Mouse (Mus musculus) Muller cell, postnatal 12 days (primary cell): Measurements from ENCODE around the gene Tas2r117.

Source experiments
- DNase-seq: peaks from one replicate; pipeline ENCODE4 v3.0.0-alpha.2; 2015; ENCODE audit errors: inconsistent ontology term

Tas2r117 gene

GRCm38 (mm10) chr6:132802518-132802917 is at the start of gene Tas2r117:
Tas2r117 (plus strand) TSS chr6:132802818.
- DNase-seq = no peak

GRCm38 (mm10) chr6:132754430-132754829 is 48.2 kb upstream of the Tas2r117 start, which contains the start of gene Tas2r124:
Tas2r124 (plus strand) TSS chr6:132754730.
- no peak for DNase-seq

- DNase-seq = no peak
These were observed 40.8 kb upstream of the Tas2r117 start, which contains the start of gene Tas2r102 for GRCm38 (mm10) chr6:132761831-132762230. Tas2r102 (plus strand) TSS chr6:132762131.

GRCm38 (mm10) chr6:132778062-132778461 is 24.6 kb upstream of the Tas2r117 start, which contains the start of gene Tas2r136:
Tas2r136 (minus strand) TSS chr6:132778162.
- DNase-seq = no peak

- no peak for DNase-seq
These were observed 7.2 kb upstream of the Tas2r117 start for GRCm38 (mm10) chr6:132795393-132795792.

- DNase-seq = no peak
These were observed 44.2 kb downstream of the Tas2r117 start, which contains the start of gene Tas2r123 for GRCm38 (mm10) chr6:132846842-132847241. Tas2r123 (plus strand) TSS chr6:132847142.
